Mouse (Mus musculus): ENCODE results near the gene Ccnc. TPM values are rescaled to one million over a fixed set of nuclear protein-coding genes. Genes with fewer than 3 reads are reported as not detected.
"Not testable (repeated sequence)": the region's sequence is repeated elsewhere in the genome, so short reads cannot be mapped to it uniquely, and the experiment has no call there.

The Ccnc gene
- total and polyA plus RNA-seq, 2 experiments from 2014 or later = 12.0 to 20.1 TPM

- ATAC-seq (ENCODE audit: insufficient read depth, low read depth) = no peak
These were observed 22.5 kb upstream of the Ccnc start for GRCm38 (mm10) chr4:21705046-21705445.

GRCm38 (mm10) chr4:21712147-21712546, 15.4 kb upstream of the Ccnc start:
- 2% methylated on average over 13 of the region's 13 CpGs for WGBS
- Histone ChIP-seq H3K4me1 (ENCODE audit: control insufficient read depth, insufficient read depth) (no peaks in the 10 kb centered on the region), H3K27me3 (ENCODE audit: control insufficient read depth, insufficient read depth, low read length) (0 out of 2 replicates have a peak, but pooled peaks cover 7% of the 10 kb centered on the region), H3K9ac (replicated peaks; ENCODE audit: low read depth, low read length) (no peak overlapping the region), H3K4me3 (ENCODE audit: low read depth, low read length) (no peak overlapping the region), H3K9me3 (replicated peaks; ENCODE audit: control insufficient read depth, low read length) (no peaks in the 10 kb centered on the region), H3K36me3 (replicated peaks; ENCODE audit: control insufficient read depth, insufficient read depth, low read length) (no peaks in the 10 kb centered on the region), H3K4me2 (ENCODE audit: low read depth, low read length) (no peak overlapping the region), H3K27ac (ENCODE audit: low read depth) (no peak overlapping the region)
- TF ChIP-seq EP300 (IDR thresholded peaks at IDR 0.05; ENCODE audit: low read depth) (peak; percentile 78; the same call in 1 of the 2 replicates), CTCF (IDR thresholded peaks at IDR 0.05; ENCODE audit: low read depth) (peak; percentile 10; the same call in 1 of the 2 replicates)
- peak; percentile 98 for ATAC-seq (ENCODE audit: insufficient read depth, low read depth)
- peak; percentile 93 for DNase-seq (ENCODE audit: low spot score)

More at GRCm38 (mm10) chr4:21705046-21705445, 22.5 kb upstream of the Ccnc start:
- TF ChIP-seq EP300 (IDR thresholded peaks at IDR 0.05; ENCODE audit: low read depth) = no peak
- TF ChIP-seq CTCF (IDR thresholded peaks at IDR 0.05; ENCODE audit: low read depth) = no peak
- H3K9me3 ChIP-seq (replicated peaks; ENCODE audit: control insufficient read depth, low read length) = no peaks in the 10 kb centered on the region
- WGBS = 46% methylated on average over 1 of the region's 1 CpGs
- 0 out of 2 replicates have a peak, but pooled peaks cover 7% of the 10 kb centered on the region for H3K27me3 ChIP-seq (ENCODE audit: control insufficient read depth, insufficient read depth, low read length)
- no peaks in the 10 kb centered on the region for H3K4me1 ChIP-seq (ENCODE audit: control insufficient read depth, insufficient read depth)
- no peak for DNase-seq (ENCODE audit: low spot score)
- H3K27ac ChIP-seq (ENCODE audit: low read depth) = no peak overlapping the region
- no peak overlapping the region for H3K4me2 ChIP-seq (ENCODE audit: low read depth, low read length)
- H3K36me3 ChIP-seq (replicated peaks; ENCODE audit: control insufficient read depth, insufficient read depth, low read length) = no peaks in the 10 kb centered on the region
- H3K4me3 ChIP-seq (ENCODE audit: low read depth, low read length) = no peak overlapping the region
- no peak overlapping the region for H3K9ac ChIP-seq (replicated peaks; ENCODE audit: low read depth, low read length)

DNA sequence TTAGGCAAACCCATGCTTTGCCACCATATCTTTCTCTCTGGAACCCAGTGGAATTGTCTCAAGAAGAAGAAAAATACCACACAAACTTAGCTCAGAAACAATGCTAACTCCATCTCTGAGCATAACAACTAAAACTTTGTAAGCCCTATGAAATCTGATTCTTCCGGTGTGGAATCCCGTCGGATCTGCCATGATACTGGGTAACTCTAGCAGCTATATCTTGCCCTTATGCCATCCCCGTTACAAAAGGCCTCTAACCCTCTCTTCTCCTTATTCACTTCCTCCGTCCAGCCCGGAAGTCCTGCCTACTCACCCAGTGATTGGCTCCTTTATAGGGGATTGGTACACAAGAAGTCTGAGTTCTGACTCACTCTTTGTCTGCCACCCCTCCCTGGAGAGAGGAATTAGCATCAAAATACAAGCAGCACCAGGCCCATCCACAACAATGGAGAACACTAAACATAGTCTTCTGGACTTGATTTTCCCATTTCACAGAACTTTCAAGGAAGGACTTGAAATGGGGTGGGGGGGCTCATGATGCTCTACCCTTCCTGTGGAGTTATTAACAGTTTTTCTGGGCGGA, 4.7 kb upstream of the Ccnc start:
- Histone ChIP-seq H3K27me3 (ENCODE audit: control insufficient read depth, insufficient read depth, low read length) (no peaks in the 10 kb centered on the region), H3K4me1 (ENCODE audit: control insufficient read depth, insufficient read depth) (no peaks in the 10 kb centered on the region), H3K36me3 (replicated peaks; ENCODE audit: control insufficient read depth, insufficient read depth, low read length) (no peaks in the 10 kb centered on the region), H3K9ac (replicated peaks; ENCODE audit: low read depth, low read length) (no peak overlapping the region), H3K4me3 (ENCODE audit: low read depth, low read length) (no peak overlapping the region), H3K27ac (ENCODE audit: low read depth) (no peak overlapping the region), H3K9me3 (replicated peaks; ENCODE audit: control insufficient read depth, low read length) (no peaks in the 10 kb centered on the region), H3K4me2 (ENCODE audit: low read depth, low read length) (no peak overlapping the region)
- DNase-seq (ENCODE audit: low spot score) (no peak), ATAC-seq (ENCODE audit: insufficient read depth, low read depth) (no peak)
- no peak for TF ChIP-seq CTCF (IDR thresholded peaks at IDR 0.05; ENCODE audit: low read depth)
- TF ChIP-seq EP300 (IDR thresholded peaks at IDR 0.05; ENCODE audit: low read depth) = no peak
- 56% methylated on average over 7 of the region's 7 CpGs for WGBS

DNA sequence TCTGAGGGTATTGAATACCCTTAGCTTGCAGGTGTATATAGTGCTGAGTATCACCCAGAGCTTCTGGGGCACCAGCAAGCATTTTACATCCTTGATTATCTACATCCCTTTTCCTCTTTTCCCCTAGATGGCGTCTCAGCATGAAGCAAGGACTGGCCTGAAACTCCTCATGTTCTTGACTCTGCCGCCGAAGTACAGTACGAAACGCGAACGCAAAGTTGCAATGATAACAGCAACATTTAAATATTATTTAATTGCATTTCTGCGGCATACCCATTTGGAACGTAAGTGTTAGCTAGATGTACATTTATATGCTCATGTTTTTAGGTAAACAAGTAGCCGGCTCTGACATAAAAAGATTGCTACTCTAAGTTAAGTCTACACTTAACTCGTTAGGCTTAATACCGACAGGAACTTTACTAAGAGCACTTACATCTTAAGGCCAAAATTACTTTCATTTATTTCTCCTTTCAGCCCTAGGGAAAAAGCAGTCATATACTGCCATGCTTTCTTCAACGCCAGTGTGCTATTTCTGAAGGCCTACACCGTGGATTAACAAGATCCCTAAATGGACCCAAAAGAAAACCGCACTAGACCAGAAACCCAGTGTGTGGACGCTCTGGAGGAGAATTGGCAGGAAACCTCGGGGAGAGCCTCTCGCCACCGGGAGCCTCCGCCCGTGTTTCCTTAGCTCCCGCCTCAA, 438 bp upstream of the Ccnc start:
- 1% methylated on average over 22 of the region's 22 CpGs for WGBS
- DNase-seq (ENCODE audit: low spot score) = peak; percentile 44
- Histone ChIP-seq H3K4me3 (ENCODE audit: low read depth, low read length) (peak overlapping the region; percentile 86), H3K27me3 (ENCODE audit: control insufficient read depth, insufficient read depth, low read length) (no peaks in the 10 kb centered on the region), H3K4me1 (ENCODE audit: control insufficient read depth, insufficient read depth) (peaks cover 5% of the 10 kb centered on the region), H3K4me2 (ENCODE audit: low read depth, low read length) (peak overlapping the region; percentile 90), H3K9me3 (replicated peaks; ENCODE audit: control insufficient read depth, low read length) (no peaks in the 10 kb centered on the region), H3K9ac (replicated peaks; ENCODE audit: low read depth, low read length) (peak overlapping the region; percentile 73), H3K27ac (ENCODE audit: low read depth) (peak overlapping the region; percentile 68), H3K36me3 (replicated peaks; ENCODE audit: control insufficient read depth, insufficient read depth, low read length) (no peaks in the 10 kb centered on the region)
- TF ChIP-seq EP300 (IDR thresholded peaks at IDR 0.05; ENCODE audit: low read depth) = no peak
- peak; percentile 64 for TF ChIP-seq CTCF (IDR thresholded peaks at IDR 0.05; ENCODE audit: low read depth)
- ATAC-seq (ENCODE audit: insufficient read depth, low read depth) = peak; percentile 56

GRCm38 (mm10) chr4:21739169-21739568, 11.7 kb downstream of the Ccnc start:
- peak; percentile 36; the same call in 1 of the 2 replicates for TF ChIP-seq CTCF (IDR thresholded peaks at IDR 0.05; ENCODE audit: low read depth)
- TF ChIP-seq EP300 (IDR thresholded peaks at IDR 0.05; ENCODE audit: low read depth) = no peak
- no peaks in the 10 kb centered on the region for H3K9me3 ChIP-seq (replicated peaks; ENCODE audit: control insufficient read depth, low read length)
- no peak overlapping the region for H3K9ac ChIP-seq (replicated peaks; ENCODE audit: low read depth, low read length)
- H3K27ac ChIP-seq (ENCODE audit: low read depth) = no peak overlapping the region
- no peaks in the 10 kb centered on the region for H3K4me1 ChIP-seq (ENCODE audit: control insufficient read depth, insufficient read depth)
- ATAC-seq (ENCODE audit: insufficient read depth, low read depth) (no peak), DNase-seq (ENCODE audit: low spot score) (no peak)
- WGBS = 76% methylated on average over 4 of the region's 4 CpGs
- peaks cover 20% of the 10 kb centered on the region; the same call in 1 of the 2 replicates for H3K36me3 ChIP-seq (replicated peaks; ENCODE audit: control insufficient read depth, insufficient read depth, low read length)
- no peak overlapping the region for H3K4me2 ChIP-seq (ENCODE audit: low read depth, low read length)
- H3K4me3 ChIP-seq (ENCODE audit: low read depth, low read length) = no peak overlapping the region
- no peaks in the 10 kb centered on the region for H3K27me3 ChIP-seq (ENCODE audit: control insufficient read depth, insufficient read depth, low read length)

DNA sequence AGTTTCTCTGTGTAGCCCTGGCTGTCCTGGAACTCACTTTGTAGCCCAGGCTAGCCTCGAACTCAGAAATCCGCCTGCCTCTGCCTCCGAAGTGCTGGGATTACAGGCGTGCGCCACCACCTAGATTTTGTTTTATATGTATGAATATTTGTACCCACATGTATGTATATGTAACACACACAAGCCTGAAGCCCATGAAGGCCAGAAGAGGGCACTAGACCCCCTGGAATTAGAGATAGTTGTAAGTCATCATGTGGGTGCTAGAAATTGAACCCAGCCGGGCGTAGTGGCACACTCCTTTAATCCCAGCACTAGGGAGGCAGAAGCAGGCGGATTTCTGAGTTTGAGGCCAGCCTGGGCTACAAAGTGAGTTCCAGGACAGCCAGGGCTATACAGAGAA, 16.6 kb downstream of the Ccnc start:
- not testable (repeated sequence) for H3K9ac ChIP-seq (replicated peaks; ENCODE audit: low read depth, low read length); H3K27ac ChIP-seq (ENCODE audit: low read depth); H3K4me2 ChIP-seq (ENCODE audit: low read depth, low read length); DNase-seq (ENCODE audit: low spot score); H3K9me3 ChIP-seq (replicated peaks; ENCODE audit: control insufficient read depth, low read length); H3K4me3 ChIP-seq (ENCODE audit: low read depth, low read length); H3K4me1 ChIP-seq (ENCODE audit: control insufficient read depth, insufficient read depth); H3K27me3 ChIP-seq (ENCODE audit: control insufficient read depth, insufficient read depth, low read length); ATAC-seq (ENCODE audit: insufficient read depth, low read depth)
- WGBS = 94% methylated on average over 8 of the region's 8 CpGs
- peaks cover 25% of the 10 kb centered on the region for H3K36me3 ChIP-seq (replicated peaks; ENCODE audit: control insufficient read depth, insufficient read depth, low read length)

All from heart, postnatal 0 days (tissue).